Mouse (Mus musculus) mesoderm, embryonic 11.5 days (tissue): Measurements from ENCODE around the gene Fto.

ENCODE experiments used
- DNase-seq: peaks from one replicate; pipeline ENCODE4 v3.0.0-alpha.2; 2012; ENCODE audit warnings: low read depth, low spot score

Fto gene

DNA sequence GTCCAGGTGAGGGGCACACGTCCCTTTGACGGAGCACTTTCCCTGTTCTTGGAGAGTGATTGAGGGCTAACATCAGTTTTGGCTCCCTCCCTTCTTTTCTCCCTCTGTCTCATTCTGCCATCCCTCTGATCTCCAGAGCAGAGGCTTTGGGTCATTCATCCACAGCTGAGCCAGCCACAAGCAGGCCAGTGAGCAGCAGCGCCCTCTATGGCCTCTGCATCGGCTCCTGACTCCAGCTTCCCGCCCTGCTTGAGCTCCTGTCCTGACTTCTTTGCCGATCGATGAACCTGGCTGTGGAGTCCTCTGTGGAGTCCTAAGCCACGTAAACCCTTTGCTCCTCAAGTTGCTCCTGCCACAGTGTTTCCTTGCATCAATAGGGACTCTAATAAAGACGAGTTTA is 10.9 kb downstream of the Fto start:
- DNase-seq, result no peak

DNA sequence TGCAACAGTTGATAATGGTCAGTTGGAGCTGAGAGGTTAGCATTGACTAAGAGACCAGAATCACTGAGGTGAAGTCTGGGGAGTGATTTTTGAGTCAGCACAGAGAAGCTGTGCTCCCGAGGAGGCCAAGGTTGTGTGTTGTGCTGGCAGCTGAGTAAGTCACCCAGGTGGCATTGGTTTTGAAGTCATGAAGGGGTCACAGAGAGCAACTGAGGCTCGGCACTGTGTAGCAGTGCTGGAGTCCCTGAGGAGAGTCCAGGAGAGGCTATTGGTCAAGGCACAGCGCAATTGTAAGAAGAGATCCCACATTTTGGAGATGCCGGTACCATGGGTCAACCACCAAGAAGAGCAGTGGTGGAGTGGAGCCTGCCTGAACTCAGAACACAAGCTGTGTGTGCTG is 11.6 kb downstream of the Fto start:
- DNase-seq, result no peak

DNA sequence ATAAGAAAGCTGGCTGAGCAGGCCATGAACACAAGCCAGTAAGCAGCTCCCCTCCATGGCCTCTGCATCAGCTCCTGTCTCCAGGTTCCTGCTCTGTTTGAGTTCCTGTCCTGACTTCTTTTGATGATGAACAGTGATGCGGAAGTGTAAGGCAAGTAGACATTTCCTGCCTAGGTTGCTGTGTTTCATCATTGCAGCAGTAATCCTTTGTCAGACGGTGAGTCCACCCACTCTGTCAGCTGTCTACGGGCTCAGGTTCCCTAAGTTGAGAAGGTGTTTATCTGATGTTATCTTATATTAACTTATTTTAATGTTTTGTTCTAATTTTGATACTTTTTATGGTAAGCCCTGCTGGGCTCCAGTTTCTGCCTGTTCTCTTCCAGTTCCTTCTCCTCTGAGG is 12.7 kb downstream of the Fto start:
- DNase-seq, result no peak

DNA sequence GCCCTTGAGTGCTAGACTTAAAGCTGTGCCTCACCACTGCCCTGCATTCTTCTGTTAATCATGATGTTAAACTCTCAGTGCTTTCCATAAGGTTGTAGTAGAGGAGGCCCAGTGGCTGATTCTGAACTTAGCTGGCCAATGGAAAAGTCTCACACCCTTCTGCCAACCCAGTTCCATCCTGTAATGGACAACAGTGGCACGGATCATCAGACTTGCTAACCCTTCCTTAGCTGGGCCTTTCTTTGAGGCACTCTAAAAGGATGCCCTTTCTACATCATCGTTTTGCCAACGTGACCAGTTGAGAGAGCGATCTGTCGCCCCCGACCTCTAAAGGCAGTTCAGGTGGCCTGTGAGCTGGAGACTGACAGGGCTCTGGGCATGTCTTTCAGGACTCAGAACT is 13.6 kb downstream of the Fto start:
- DNase-seq, result no peak

DNA sequence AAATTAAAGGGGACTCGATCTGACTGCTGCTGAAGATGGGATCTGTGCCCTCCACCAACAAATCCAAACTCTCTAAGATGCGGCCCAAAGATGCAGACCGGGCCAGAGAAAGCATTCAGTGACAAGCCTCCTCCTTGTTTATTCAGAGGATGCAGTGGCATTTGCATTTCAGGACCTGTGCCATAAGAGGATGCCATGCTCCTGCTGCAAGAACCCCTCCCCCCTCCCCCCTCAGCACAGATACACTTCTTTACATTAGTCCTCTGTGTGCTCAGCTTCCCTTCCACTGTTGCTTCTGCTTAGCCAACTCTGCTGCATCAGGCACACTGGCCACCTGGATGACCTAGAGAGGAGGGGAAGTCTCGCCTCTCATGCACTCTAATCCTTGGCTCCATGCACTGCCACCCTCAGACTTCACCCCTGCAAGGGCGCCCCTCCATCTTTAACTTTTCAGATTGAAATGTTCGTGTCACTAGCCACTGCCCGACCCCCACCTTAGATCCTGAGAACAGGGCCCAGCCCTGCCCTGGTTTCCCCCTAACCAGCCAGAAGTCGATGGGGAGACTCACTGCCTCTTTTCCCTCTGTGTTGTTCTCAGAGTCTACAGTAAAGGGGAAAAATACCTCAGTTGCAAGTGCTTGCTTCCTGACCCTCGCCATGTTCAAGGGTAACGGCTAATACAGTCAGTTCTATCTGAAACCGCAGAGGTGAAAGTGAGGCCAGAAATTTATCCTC is 14.3 kb downstream of the Fto start:
- no peak for DNase-seq

DNA sequence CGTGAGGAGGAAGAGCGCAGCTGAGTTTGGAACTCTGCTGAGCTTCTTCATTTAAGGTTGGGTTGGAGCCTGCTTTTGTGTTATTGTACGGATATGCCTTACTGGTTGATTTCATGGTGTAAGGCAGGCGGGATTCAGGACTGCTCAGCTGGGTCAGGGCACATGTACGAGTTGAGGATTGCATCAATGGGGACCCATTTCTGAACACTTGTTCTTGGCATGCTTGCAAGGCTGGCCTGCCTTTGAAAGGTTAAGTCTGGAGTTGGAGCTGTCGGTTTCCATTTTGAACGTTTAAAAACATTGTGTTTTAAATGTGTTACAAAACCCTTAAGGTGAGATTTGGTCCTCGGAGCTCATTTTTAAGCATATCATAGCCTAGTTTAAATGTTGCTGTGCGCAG is 15.7 kb downstream of the Fto start:
- DNase-seq, result no peak

DNA sequence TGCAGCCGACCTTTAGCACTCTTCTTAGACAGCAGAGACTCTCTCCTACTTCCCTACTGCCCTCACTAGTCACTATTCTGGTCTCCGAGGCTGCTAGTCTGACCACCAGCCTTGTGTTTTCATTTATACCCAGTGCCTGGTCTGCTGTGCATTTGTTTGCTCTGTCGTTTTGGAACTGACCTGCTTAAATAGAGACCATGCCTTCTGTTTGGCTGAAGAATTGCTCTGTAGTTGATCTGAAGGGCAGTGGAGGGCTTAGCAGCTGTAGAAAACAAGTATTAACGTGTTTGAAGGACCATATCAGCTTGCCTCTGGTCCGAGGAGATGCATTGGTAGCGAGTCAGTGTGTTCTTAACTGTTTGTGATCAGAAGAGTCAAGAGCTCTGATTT is 16.1 kb downstream of the Fto start:
- DNase-seq, result no peak

DNA sequence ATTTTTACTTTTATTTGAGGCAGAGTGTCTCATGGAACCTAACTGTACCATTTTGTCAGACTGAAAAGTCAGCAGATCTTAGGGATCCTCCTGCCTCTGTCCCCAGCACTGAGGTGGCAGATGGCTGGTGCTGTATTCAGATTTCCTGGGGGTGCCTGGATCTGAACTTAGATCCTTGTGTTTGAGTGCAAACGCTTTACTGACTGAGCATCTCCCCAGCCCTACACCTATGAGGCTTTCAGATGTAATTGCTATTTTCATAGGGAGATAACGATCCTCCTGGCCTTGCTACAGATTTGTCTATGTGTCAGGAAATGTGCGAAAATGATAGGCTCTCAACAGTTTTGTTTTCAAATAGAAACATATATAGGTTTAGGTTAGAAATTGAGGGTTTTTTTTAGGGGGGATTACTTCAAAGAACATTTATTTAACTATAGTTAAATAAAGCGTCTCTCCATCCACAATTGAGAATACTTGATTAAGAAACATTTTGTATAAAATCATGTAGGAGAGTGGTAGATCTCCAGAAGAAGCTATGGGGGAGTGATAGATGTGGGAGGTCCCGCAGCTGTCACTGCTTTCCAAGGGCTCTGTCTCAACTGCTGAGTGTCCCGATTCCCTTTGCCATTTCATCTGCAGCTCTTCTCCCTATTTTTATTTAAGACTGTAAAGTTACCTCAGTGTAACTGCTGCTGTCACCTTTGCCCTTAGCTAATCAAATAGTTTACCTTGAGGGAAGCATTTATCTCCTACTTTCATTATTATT is 25.2 kb downstream of the Fto start:
- DNase-seq, result no peak

DNA sequence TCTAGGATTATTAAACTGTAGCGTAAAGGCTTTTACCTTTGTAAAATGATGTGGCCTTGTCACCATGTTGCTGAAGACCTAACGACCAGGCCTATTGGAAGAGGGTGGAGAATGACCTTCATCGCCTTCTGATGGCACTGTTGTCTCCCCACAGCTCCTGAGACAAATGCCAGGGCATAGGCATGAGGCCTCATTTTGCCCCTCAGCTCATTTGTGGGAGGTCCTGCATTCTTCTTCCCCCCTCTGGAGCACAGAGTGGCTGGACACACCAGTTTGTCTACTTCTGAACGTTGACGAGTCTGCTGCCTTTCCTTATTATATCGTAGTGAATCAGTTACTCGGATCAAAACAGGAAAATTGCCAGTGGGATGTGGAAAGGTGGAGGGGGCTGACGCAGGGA is 26.3 kb downstream of the Fto start:
- no peak for DNase-seq

DNA sequence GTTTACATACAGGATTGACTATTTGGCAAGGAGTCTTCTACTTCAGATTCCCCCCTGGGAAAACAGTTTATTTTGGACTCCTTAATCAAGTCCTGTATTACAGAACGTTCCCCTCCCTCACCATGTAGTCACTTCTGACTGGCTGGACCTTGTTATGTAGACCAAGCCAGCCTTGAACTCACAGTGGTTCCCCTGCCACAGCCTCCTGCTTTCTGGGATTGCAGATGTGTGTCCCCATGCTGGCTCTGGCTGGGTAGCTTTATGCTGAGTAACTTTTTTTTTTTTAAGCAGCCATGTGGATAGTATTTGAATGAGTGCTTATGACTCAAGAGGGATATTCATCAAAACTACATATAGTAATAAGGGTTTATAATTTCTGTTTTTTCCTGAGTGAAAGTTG is 27.4 kb downstream of the Fto start:
- DNase-seq, result no peak

DNA sequence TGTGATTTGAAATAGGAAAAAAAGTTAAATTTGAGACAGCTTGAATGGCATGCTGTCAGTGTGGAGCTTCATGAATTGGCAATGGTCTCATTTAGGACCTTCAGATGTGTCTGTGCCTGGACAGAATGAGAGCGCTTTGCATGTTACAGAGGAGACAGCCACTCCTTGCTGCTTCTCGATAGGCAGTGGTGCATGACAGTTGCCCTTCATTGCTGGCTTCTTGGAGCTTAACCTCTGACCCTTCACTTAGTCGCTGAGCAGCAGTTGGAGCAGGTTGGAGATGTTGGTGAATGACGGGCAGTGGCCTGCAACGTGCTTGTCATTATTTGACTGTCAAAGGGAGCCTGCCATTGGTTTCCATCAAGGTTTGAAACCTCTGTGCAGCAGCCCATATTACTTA is 28.9 kb downstream of the Fto start:
- DNase-seq, result no peak

DNA sequence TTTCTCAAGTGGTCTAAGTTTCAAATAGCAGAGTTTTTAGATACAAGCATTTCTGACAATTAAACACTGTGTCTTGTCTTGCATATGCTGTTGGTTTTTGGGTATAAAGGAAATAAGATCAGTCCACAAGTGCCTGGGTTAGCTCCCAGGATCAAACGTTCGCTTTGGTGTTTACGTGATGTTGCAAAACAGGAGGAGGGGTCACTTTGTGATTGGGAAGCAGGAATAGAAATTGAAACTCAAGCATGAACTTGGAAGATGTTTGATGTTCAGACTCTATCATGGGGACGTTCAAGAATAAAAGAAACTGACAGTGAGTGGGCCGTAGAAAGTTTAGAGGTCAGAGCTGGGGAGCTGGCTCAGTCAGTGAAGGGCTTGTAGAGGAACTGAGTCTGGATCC is 29.5 kb downstream of the Fto start:
- no peak for DNase-seq

DNA sequence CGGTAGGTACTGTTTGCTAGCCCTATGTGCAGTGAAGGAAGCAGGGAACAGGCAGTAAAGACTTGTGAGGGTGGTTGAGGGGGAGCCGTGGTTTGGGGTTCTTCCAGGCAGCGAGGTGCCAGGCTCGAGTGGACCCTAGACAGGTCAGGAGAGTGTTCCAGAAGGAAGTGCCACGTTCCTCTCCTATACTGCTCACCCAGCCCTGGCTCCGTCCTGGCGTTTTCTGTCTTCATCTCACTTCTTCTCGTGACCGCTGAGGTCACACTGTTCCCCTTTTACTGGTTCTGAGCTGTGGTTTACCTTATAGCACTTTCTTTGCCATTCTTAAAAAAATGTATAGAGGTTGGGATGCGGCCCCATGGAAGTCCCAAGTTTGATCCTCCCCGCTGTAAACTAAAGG is 31.3 kb downstream of the Fto start:
- no peak for DNase-seq

DNA sequence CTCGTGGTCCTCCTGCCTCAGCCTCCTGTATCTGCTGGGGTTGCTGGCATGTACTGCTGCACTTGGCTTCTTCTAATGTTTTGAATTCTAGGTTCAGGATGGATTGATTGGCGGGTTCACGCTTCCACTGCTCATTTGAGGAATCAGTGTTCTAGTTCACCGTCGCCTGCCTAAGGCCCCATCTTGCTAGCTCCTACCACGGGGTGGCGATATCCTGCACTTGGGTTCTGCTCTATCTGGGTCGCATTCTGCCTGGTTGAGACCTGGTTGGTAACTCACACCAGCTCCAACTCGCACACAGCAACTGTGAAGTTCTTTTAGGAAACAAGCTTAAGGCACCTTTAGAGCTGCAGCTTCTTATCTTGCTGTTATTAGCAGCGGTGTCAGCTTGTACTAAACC is 33.8 kb downstream of the Fto start:
- no peak for DNase-seq

DNA sequence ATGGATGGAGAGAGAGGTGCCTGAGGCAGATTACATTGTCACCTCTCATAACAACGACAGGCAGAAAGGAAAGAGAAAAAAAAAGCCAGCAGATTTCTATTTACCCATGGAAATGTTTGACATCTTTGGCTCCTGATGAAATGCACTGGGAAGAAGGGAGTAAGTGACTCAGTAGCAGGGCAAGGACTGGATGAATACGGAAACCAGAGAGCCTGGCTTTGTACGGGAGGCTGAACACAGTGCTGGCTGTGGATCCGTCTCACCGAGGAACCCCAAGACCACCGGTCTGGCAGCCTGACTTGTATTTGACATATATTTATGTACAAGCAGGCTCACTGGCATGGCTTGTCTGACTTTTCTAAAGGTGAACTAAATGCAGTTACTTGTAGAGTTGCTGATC is 34.3 kb downstream of the Fto start:
- no peak for DNase-seq

DNA sequence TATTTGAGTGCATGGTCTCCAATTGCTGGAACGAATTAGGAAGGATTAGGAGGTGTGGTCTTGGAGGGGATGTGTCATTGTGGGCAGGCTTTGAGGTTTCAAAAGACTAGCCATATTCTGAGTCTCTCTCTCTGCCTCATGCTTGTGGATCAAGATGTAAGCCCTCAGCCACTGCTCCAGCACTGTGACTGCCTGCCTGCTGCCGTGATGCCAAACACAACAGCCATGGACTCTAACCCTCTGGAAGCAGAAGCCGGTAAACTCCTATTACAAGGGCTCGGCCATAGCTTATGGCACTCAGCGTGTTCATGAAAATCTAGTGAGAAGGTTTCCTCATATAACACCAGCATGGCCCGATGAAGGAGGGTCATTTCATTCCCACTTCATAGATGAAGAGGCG is 36.5 kb downstream of the Fto start:
- DNase-seq, result no peak

DNA sequence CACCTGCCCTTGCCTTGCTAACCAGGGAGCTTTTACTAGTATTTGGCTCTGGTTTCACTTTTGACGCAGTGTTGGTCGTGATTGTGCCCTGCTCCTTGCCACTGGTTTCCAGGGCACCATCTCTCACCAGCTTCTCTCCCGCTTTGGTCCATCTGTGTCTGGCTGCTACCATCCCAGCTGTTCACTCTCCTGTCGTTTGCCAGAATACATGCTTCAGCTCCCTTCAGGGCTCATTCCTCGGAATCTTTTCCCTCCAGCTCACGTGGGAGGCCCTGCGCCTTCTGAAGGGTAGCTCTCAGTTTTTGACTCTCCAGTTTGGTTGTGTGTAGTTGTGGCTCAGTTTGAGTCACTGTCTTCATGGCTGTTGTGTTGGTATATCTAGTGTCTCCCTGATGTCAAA is 37.3 kb downstream of the Fto start:
- no peak for DNase-seq

DNA sequence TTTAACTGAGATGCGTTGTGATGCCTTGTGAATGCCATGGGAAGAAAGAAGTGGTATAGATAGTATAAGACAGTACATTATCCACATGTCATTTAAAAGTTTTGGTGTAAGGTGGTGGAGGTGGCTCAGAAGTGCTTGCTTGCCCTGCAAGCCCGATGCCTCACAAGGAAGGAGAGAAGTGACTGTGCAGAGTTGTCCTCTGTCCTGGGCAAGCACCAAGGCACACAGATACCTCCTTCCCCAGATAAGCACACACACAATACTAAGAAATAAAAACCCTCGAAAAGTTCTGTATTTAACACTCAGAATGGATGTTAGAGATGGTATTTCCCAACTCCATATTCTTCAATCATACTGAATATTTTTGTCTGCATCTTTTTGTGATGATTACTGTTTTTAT is 39.3 kb downstream of the Fto start:
- no peak for DNase-seq

DNA sequence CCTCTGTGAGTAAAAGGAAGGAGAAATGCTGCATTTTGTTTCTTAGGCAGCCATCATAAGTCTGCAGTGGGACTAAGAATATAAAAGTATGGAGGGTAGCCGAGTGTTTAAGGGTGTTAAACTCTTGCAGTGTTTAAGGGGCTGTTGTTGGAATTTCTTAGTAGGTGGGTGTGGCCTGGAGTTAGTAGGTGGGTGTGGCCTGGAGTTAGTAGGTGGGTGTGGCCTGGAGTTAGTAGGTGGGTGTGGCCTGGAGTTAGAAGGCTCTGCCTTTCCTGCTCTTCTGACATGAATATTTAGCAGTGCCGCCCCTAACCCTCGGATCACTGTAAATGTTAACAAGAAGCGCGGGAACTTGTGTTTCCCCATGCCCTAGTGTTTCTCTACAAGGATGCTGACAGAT is 39.7 kb downstream of the Fto start:
- no peak for DNase-seq

DNA sequence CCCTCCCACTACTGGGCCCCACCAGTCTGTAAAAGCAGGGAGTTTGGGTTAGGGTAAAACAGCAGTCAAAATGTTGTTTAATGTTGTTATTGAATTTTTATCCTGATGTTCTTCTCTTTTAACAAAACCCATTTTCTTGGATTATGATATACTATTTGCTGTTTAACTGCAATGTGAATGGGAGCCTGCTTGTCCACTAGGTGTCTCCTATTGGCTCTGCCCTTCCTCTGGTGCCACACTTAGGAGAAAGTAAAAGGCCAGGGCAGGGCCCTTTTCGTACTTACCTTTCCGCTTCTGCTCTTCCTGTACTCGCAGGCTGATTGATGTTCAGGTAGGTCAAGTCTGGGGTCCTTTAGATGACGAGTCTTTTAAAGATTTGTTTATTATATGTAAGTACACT is 40.6 kb downstream of the Fto start:
- no peak for DNase-seq

DNA sequence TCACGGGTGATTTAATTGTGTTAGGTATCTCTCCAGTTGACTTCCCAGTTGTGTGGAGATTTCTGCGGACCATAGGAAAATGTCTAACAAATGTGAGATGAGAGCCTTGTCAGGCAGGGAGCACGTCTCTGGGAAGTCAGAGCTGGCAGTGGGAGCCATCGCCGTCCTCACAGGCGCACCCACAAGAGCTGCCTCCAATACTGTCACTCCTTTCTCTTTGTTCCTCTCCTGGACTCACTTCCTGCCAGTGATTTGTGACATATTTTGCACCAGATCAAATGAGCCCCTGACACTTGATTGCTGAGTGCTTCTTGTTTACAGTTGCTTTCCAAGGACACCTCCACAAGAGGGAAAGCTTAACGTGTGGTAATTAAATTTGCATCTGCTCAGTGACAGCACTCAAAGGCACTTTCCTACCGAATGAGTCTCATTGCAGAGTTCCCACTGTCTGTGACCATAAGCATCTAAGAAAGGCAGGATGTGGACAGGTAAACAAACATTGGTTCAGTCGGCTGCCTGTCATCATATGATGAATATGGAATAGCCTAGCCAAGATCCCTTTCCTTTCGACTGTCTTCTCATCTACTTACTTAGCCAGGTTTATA is 42.1 kb downstream of the Fto start:
- DNase-seq, result no peak

DNA sequence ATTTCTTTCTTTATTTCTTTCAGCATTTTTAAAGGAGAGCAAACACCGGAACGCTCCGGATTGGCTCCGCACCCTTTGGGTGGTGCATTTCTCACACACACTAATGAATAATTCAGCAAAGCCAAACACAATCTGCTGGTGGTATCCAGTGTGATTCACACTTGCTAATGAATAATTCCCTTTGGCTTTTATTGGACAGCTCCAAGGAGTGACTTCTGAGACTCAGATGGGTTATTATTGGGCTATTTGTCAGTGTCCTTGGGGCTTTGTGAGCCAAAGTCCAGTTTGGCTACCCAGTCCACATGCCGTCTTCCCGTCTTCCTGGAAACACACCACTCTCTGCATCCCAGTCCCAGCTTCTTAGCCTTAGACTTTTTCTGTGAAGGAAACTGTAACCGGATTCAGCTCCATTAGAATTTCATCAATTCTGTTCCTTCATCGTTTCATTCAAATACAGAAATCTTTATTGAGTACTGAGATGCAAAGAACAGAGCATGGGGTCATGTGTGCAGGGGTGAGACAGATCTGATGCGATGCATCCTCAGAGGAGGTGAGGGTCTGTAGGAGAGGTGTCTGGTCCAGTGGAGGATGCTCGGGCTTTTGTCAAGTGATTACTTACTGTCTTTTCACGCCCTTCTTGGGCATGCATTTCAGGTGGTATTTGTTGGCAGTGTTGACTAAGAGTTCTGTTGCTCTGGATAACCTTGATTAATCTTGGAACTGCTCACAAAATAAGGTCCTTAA is 42.8 kb downstream of the Fto start:
- no peak for DNase-seq
